Mouse (Mus musculus): ENCODE measurements around the gene Atp1a3. TPM values are rescaled to one million over a fixed set of nuclear protein-coding genes. Genes with fewer than 3 reads are reported as not detected.

Gene Atp1a3
- total and polyA plus RNA-seq, 2 experiments from 2014 or later: 256 to 535 TPM

GRCm38 (mm10) chr7:24930475-24930874 is 75.3 kb downstream of the Atp1a3 start:
- peaks cover 45% of the 10 kb centered on the region for H3K27me3 ChIP-seq (ENCODE audit: insufficient read depth, low read length)
- H3K9me3 ChIP-seq (ENCODE audit: low read length): no peaks in the 10 kb centered on the region
- TF ChIP-seq CTCF (IDR thresholded peaks at IDR 0.05; ENCODE audit: low read depth): no peak
- H3K4me3 ChIP-seq (ENCODE audit: low read depth, low read length): no peak overlapping the region
- no peak overlapping the region for H3K9ac ChIP-seq
- WGBS: 43% methylated on average over 6 of the region's 6 CpGs
- H3K36me3 ChIP-seq (ENCODE audit: insufficient read depth): peaks cover 20% of the 10 kb centered on the region
- no peak for ATAC-seq
- no peak overlapping the region for H3K27ac ChIP-seq (ENCODE audit: low read depth, low read length)
- no peak overlapping the region for H3K4me2 ChIP-seq (ENCODE audit: low read depth)
- no peak for DNase-seq
- no peaks in the 10 kb centered on the region; the same call in 1 of the 2 replicates for H3K4me1 ChIP-seq (ENCODE audit: insufficient read depth)

Small RNA genes within 50 kb of the gene (microRNA-seq; reads per million reads assigned to microRNA genes)
- gene Mir7046: 0.39 to 0.98 reads per million in 2 experiments
- gene Mir7047: 1.5 to 2.8 reads per million in 2 experiments

Other genes with a start within 250 kb of the Atp1a3 start
- gene Cd177, start 245.6 kb downstream of the Atp1a3 start, total RNA-seq (2014; rRNA removed): 0.48 TPM in 1 of 2 replicates, not detected in the other
- 0.27 and 0.28 TPM in 2 replicates for gene Cd177, start 245.6 kb downstream of the Atp1a3 start, polyA plus RNA-seq (2015; fragmentation: Nextera tagmentation; extraction: Ambion mirVana)
- 0.57 TPM in 1 of 2 replicates, not detected in the other for gene Ceacam10, start 228.8 kb downstream of the Atp1a3 start, total RNA-seq (2014; rRNA removed)
- gene Ceacam10, start 228.8 kb downstream of the Atp1a3 start, polyA plus RNA-seq (2015; fragmentation: Nextera tagmentation; extraction: Ambion mirVana): 0.14 TPM in 1 of 2 replicates, not detected in the other
- 26.5 and 99.9 TPM in 2 replicates for gene Gm9844, start 143.7 kb downstream of the Atp1a3 start, total RNA-seq (2014; rRNA removed)
- 35.2 and 38.2 TPM in 2 replicates for gene Gm9844, start 143.7 kb downstream of the Atp1a3 start, polyA plus RNA-seq (2015; fragmentation: Nextera tagmentation; extraction: Ambion mirVana)
- not detected in 2 replicates for gene Lypd4, start 136.0 kb downstream of the Atp1a3 start, total RNA-seq (2014; rRNA removed)
- not detected in 2 replicates for gene Lypd4, start 136.0 kb downstream of the Atp1a3 start, polyA plus RNA-seq (2015; fragmentation: Nextera tagmentation; extraction: Ambion mirVana)
- 0.08 TPM in 1 of 2 replicates, not detected in the other for gene Dmrtc2, start 135.9 kb downstream of the Atp1a3 start, total RNA-seq (2014; rRNA removed)
- 0.23 and 0.28 TPM in 2 replicates for gene Dmrtc2, start 135.9 kb downstream of the Atp1a3 start, polyA plus RNA-seq (2015; fragmentation: Nextera tagmentation; extraction: Ambion mirVana)
- gene Rps19, start 121.6 kb downstream of the Atp1a3 start, total RNA-seq (2014; rRNA removed): 581 and 723 TPM in 2 replicates
- 1,350 and 1,888 TPM in 2 replicates for gene Rps19, start 121.6 kb downstream of the Atp1a3 start, polyA plus RNA-seq (2015; fragmentation: Nextera tagmentation; extraction: Ambion mirVana)
- gene Cd79a, start 108.6 kb downstream of the Atp1a3 start, total RNA-seq (2014; rRNA removed): 0.15 and 0.33 TPM in 2 replicates
- 0.47 and 0.54 TPM in 2 replicates for gene Cd79a, start 108.6 kb downstream of the Atp1a3 start, polyA plus RNA-seq (2015; fragmentation: Nextera tagmentation; extraction: Ambion mirVana)
- 24.5 and 30.3 TPM in 2 replicates for gene Arhgef1, start 103.0 kb downstream of the Atp1a3 start, total RNA-seq (2014; rRNA removed)
- gene Arhgef1, start 103.0 kb downstream of the Atp1a3 start, polyA plus RNA-seq (2015; fragmentation: Nextera tagmentation; extraction: Ambion mirVana): 16.7 and 26.8 TPM in 2 replicates
- gene Gm4881, start 61.5 kb downstream of the Atp1a3 start, total RNA-seq (2014; rRNA removed): 0.54 and 2.1 TPM in 2 replicates
- 0.33 and 0.97 TPM in 2 replicates for gene Gm4881, start 61.5 kb downstream of the Atp1a3 start, polyA plus RNA-seq (2015; fragmentation: Nextera tagmentation; extraction: Ambion mirVana)
- 359 and 362 TPM in 2 replicates for gene Rabac1, start 33.2 kb downstream of the Atp1a3 start, total RNA-seq (2014; rRNA removed)
- gene Rabac1, start 33.2 kb downstream of the Atp1a3 start, polyA plus RNA-seq (2015; fragmentation: Nextera tagmentation; extraction: Ambion mirVana): 393 and 448 TPM in 2 replicates
- 94.1 and 106 TPM in 2 replicates for gene Grik5, start 66.4 kb upstream of the Atp1a3 start, total RNA-seq (2014; rRNA removed)
- gene Grik5, start 66.4 kb upstream of the Atp1a3 start, polyA plus RNA-seq (2015; fragmentation: Nextera tagmentation; extraction: Ambion mirVana): 10.2 and 15.8 TPM in 2 replicates
- 25.4 and 31.5 TPM in 2 replicates for gene Zfp574, start 66.6 kb upstream of the Atp1a3 start, total RNA-seq (2014; rRNA removed)
- 30.6 and 33.0 TPM in 2 replicates for gene Zfp574, start 66.6 kb upstream of the Atp1a3 start, polyA plus RNA-seq (2015; fragmentation: Nextera tagmentation; extraction: Ambion mirVana)
- 5.8 and 6.0 TPM in 2 replicates for gene Pou2f2, start 173.8 kb upstream of the Atp1a3 start, total RNA-seq (2014; rRNA removed)
- gene Pou2f2, start 173.8 kb upstream of the Atp1a3 start, polyA plus RNA-seq (2015; fragmentation: Nextera tagmentation; extraction: Ambion mirVana): 9.8 and 21.2 TPM in 2 replicates
- 23.4 and 25.3 TPM in 2 replicates for gene Dedd2, start 214.7 kb upstream of the Atp1a3 start, total RNA-seq (2014; rRNA removed)
- 14.9 and 17.3 TPM in 2 replicates for gene Dedd2, start 214.7 kb upstream of the Atp1a3 start, polyA plus RNA-seq (2015; fragmentation: Nextera tagmentation; extraction: Ambion mirVana)
- 5.0 and 8.3 TPM in 2 replicates for gene Zfp526, start 215.5 kb upstream of the Atp1a3 start, total RNA-seq (2014; rRNA removed)
- gene Zfp526, start 215.5 kb upstream of the Atp1a3 start, polyA plus RNA-seq (2015; fragmentation: Nextera tagmentation; extraction: Ambion mirVana): 0.59 and 0.98 TPM in 2 replicates
- gene Gsk3a, start 231.9 kb upstream of the Atp1a3 start, total RNA-seq (2014; rRNA removed): 150 and 154 TPM in 2 replicates
- gene Gsk3a, start 231.9 kb upstream of the Atp1a3 start, polyA plus RNA-seq (2015; fragmentation: Nextera tagmentation; extraction: Ambion mirVana): 21.0 and 21.5 TPM in 2 replicates
- gene Erf, start 244.8 kb upstream of the Atp1a3 start, total RNA-seq (2014; rRNA removed): 11.8 and 16.5 TPM in 2 replicates
- 3.7 and 4.5 TPM in 2 replicates for gene Erf, start 244.8 kb upstream of the Atp1a3 start, polyA plus RNA-seq (2015; fragmentation: Nextera tagmentation; extraction: Ambion mirVana)

All from forebrain, postnatal 0 days (tissue).